Mouse (Mus musculus) embryonic fibroblast, embryonic 13.5 days (primary cell): ENCODE measurements around the gene Dhx37.

ENCODE experiments used
- CTCF ChIP-seq: IDR thresholded peaks from 2 replicates; pipeline ENCODE4 v1.5.1; 2011; ENCODE audit warnings: mild to moderate bottlenecking, control low read depth, low read length, moderate library complexity, borderline replicate concordance; ENCODE audit not compliant: insufficient read depth
- POLR2A ChIP-seq: IDR thresholded peaks from 2 replicates; pipeline ENCODE4 v1.6.1; 2011; ENCODE audit warnings: low read depth, mild to moderate bottlenecking, control low read depth, low read length, moderate library complexity

- TF ChIP-seq POLR2A (no peak), CTCF (no peak)
These were observed 42.3 kb upstream of the Dhx37 start for GRCm38 (mm10) chr5:125476286-125476625.
